Mouse (Mus musculus) hindbrain, embryonic 16.5 days (tissue): ENCODE measurements at regions not wholly inside any gene's neighbourhood (a gene's known extent, or its start where the extent isn't known, plus 50 kb on each side); places are given as distances from the start of the nearest gene placed in this dataset.

ENCODE experiments used
- ATAC-seq: fragments of 200-750 bp; cut with Nextera tagmentation; 2 replicates; pipeline ENCODE4 v1.8.0; 2017; ENCODE audit warnings: moderate TSS enrichment, moderate library complexity
- H3K27ac ChIP-seq: fragments of 300-500 bp; sonication (generic); 2 replicates; pipeline ENCODE4 v1.5.1; 2014; ENCODE audit warnings: low read depth, mild to moderate bottlenecking, control low read depth, low read length, moderate library complexity
- H3K27me3 ChIP-seq: fragments of 300-500 bp; sonication (generic); replicated peaks from 2 replicates; pipeline ENCODE4 v1.6.1; 2014; ENCODE audit warnings: low read length; ENCODE audit not compliant: control insufficient read depth, insufficient read depth
- H3K36me3 ChIP-seq: fragments of 300-500 bp; sonication (generic); 2 replicates; pipeline ENCODE4 v1.6.1; 2014; ENCODE audit warnings: mild to moderate bottlenecking, low read length, moderate library complexity, mixed read lengths; ENCODE audit not compliant: control insufficient read depth, insufficient read depth
- H3K4me1 ChIP-seq: fragments of 300-500 bp; sonication (generic); 2 replicates; pipeline ENCODE4 v1.6.1; 2014; ENCODE audit warnings: low read depth, low read length; ENCODE audit not compliant: control insufficient read depth, insufficient read depth
- H3K4me2 ChIP-seq: fragments of 300-500 bp; sonication (generic); 2 replicates; pipeline ENCODE4 v1.6.1; 2014; ENCODE audit warnings: mild to moderate bottlenecking, low read length, control low read depth, moderate library complexity
- H3K4me3 ChIP-seq: fragments of 300-500 bp; sonication (generic); 2 replicates; pipeline ENCODE4 v1.5.1; 2014; ENCODE audit warnings: mild to moderate bottlenecking, low read length, control low read depth, moderate library complexity
- H3K9ac ChIP-seq: fragments of 300-500 bp; sonication (generic); 2 replicates; pipeline ENCODE4 v1.6.1; 2014; ENCODE audit warnings: low read depth, mild to moderate bottlenecking, control low read depth, low read length, moderate library complexity
- H3K9me3 ChIP-seq: fragments of 300-500 bp; sonication (generic); 2 replicates; pipeline ENCODE4 v1.6.1; 2014; ENCODE audit warnings: mild to moderate bottlenecking, low read length, moderate library complexity; ENCODE audit not compliant: control insufficient read depth
- WGBS: fragments of 180-500 bp; shearing (Covaris S2); extraction: QIAGEN DNeasy Blood & Tissue Kit; methylation state at CpG from one replicate; pipeline ENCODE4 v1.1.7; 2014; 5-methylcytosine and 5-hydroxymethylcytosine counted together

DNA sequence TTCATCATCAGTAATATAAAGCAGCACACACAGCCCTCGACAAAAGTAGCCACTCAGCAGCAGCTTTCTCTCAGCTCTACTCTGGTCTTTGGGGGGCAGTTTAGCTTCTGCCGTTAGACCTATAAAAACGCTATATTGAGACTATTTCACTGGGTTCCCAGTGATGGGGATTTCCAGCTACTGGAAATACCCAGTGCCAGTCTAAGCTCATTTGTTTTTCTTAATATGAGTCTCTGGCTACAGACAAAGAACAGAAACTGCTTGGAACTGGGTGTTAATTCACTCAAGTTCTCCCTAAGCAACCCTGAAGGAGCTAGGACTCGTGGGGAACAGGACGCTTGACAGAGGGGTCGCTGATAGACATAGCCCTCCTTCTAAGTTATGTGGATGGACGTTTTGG, 100.3 kb upstream of the Cdc42ep3 start:
- WGBS, result 66% methylated on average over 7 of the region's 7 CpGs
- no peak overlapping the region for H3K4me2 ChIP-seq
- no peaks in the 10 kb centered on the region for H3K4me1 ChIP-seq
- H3K9me3 ChIP-seq, result no peaks in the 10 kb centered on the region
- H3K27ac ChIP-seq, result no peak overlapping the region
- no peak overlapping the region for H3K4me3 ChIP-seq
- ATAC-seq, result no peak
- no peak overlapping the region for H3K9ac ChIP-seq
- H3K27me3 ChIP-seq, result no peaks in the 10 kb centered on the region
- H3K36me3 ChIP-seq, result no peaks in the 10 kb centered on the region

DNA sequence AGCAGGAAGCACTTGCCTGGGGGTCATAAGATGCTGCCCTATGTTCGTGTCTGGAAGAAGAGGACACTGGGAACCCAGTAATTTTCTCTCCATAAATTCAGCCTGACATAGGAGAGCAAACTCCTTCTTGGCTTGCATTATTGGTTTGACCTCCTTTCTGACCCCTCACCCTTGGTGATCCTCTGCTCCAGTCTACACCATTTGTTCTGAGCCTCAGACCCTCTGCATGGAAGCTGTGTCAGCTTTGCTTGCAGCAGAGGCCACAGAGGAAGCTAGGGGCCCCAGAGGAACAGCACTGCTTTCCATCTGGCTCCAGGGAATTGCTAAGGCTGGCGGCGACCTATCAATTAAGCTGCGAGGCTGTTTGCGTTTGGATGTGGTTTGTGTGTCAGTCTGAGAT, 102.7 kb upstream of the Cdc42ep3 start:
- H3K27me3 ChIP-seq, result no peaks in the 10 kb centered on the region
- H3K4me3 ChIP-seq, result no peak overlapping the region
- no peak overlapping the region for H3K9ac ChIP-seq
- 50% methylated on average over 5 of the region's 5 CpGs for WGBS
- H3K9me3 ChIP-seq, result no peaks in the 10 kb centered on the region
- ATAC-seq, result no peak
- H3K4me2 ChIP-seq, result no peak overlapping the region
- no peaks in the 10 kb centered on the region for H3K4me1 ChIP-seq
- no peak overlapping the region for H3K27ac ChIP-seq
- no peaks in the 10 kb centered on the region for H3K36me3 ChIP-seq

DNA sequence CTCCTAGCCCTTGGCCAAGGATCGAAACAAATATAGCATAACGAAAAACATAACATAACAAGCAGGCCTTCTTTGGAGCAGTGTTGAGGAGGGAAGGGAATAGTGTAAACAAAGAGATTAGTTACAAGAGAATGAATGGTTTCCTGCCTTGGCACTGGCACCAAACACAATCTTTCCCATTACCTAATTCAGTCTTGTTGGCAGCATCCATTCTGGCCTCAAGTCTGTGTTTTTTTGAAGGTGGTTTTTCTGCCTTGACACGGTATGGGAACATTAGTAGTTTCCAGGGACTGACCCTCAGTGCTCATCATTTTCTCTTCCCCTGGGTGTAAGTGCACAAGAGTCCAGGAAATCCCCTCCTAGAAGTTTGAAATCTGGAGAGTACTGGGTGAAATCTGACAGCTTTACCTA, 106.8 kb upstream of the Cdc42ep3 start:
- H3K9ac ChIP-seq, result no peak overlapping the region
- H3K4me1 ChIP-seq, result no peaks in the 10 kb centered on the region
- no peak overlapping the region for H3K27ac ChIP-seq
- no peak for ATAC-seq
- no peak overlapping the region for H3K4me3 ChIP-seq
- 65% methylated on average over 3 of the region's 3 CpGs for WGBS
- no peaks in the 10 kb centered on the region; the same call in 1 of the 2 replicates for H3K27me3 ChIP-seq
- no peaks in the 10 kb centered on the region for H3K36me3 ChIP-seq
- no peak overlapping the region for H3K4me2 ChIP-seq
- H3K9me3 ChIP-seq, result no peaks in the 10 kb centered on the region

DNA sequence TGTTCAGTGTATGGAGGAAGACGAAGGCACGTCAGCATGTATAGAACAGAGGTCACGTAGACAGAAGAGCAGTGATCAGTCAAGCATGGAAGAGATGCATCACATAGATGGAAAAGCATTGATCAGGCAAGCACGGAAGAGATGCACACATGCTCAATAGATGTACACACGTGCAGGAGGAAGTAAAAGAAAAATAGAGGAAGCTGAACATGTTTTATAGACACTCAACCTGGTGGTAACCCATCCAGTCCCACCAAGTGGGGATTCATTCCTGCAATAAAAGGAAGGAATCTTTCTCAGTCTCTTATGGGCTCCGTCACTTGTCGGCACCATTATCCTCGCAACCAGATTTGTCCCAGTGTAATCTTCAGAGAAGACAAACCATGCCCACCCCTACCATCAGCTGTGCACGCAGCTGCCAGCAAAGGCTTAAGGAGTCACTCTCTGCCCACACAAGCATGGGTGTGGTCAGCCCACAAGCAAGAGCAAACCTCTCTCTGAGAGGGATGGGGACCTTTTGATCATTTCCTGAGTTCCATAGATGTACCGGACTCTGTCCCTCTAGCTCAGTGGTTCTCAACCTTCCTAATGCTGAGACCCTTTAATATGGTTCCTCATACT, 108.3 kb upstream of the Cdc42ep3 start:
- no peaks in the 10 kb centered on the region for H3K4me1 ChIP-seq
- H3K9ac ChIP-seq, result no peak overlapping the region
- H3K36me3 ChIP-seq, result no peaks in the 10 kb centered on the region
- no peaks in the 10 kb centered on the region for H3K9me3 ChIP-seq
- no peak overlapping the region for H3K4me2 ChIP-seq
- no peak overlapping the region for H3K27ac ChIP-seq
- H3K4me3 ChIP-seq, result no peak overlapping the region
- WGBS, result 88% methylated on average over 10 of the region's 10 CpGs
- no peaks in the 10 kb centered on the region; the same call in 1 of the 2 replicates for H3K27me3 ChIP-seq
- ATAC-seq, result no peak

DNA sequence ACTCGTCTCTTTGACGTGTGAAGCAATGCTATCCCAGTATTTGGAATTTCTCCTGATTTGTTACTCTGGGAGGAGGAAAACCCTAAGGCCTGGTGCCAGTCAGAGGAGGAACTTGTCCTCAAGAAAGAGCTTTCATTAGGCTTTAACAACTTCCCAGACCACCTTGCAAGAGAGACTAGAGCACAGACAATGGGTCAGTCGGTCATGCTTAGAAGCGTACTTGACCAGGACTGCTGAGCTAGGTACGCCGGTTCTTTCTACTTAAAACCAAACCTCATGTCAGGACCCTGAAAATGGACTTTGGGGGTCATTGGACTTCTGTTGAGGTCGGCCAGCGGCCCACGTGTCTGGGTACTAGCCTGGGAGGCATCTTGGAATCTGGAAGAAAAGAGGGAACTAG, 110.8 kb upstream of the Cdc42ep3 start:
- Histone ChIP-seq H3K27me3 (no peaks in the 10 kb centered on the region; the same call in 1 of the 2 replicates), H3K27ac (no peak overlapping the region), H3K4me3 (no peak overlapping the region), H3K9ac (no peak overlapping the region), H3K4me1 (no peaks in the 10 kb centered on the region), H3K4me2 (no peak overlapping the region), H3K9me3 (no peaks in the 10 kb centered on the region), H3K36me3 (no peaks in the 10 kb centered on the region)
- no peak for ATAC-seq
- WGBS, result 96% methylated on average over 9 of the region's 9 CpGs

DNA sequence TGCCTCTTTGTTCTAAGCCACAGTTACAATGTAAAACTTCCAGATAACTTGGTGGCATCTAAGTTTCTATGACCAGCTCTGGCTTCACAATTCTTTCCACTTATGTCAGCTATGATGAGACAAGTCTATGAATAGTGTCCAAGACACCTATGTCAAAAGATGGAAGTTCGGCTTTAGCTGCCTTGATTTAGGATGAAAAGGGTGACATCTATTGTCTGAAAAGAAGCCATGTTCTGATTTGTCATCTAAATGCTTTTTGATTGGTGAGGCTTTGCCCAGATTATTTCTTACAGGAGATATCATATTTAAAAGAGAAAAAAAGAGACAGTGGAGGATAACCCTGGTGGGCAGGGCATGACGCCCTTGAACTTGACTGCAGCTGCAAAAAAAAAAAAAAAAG, 116.7 kb upstream of the Cdc42ep3 start:
- Histone ChIP-seq H3K4me2 (no peak overlapping the region), H3K9me3 (no peaks in the 10 kb centered on the region), H3K27ac (no peak overlapping the region), H3K27me3 (no peaks in the 10 kb centered on the region; the same call in 1 of the 2 replicates), H3K4me3 (no peak overlapping the region), H3K4me1 (no peaks in the 10 kb centered on the region), H3K9ac (no peak overlapping the region), H3K36me3 (no peaks in the 10 kb centered on the region)
- 87% methylated on average over 2 of the region's 2 CpGs for whole genome bisulfite sequencing
- no peak for ATAC-seq

DNA sequence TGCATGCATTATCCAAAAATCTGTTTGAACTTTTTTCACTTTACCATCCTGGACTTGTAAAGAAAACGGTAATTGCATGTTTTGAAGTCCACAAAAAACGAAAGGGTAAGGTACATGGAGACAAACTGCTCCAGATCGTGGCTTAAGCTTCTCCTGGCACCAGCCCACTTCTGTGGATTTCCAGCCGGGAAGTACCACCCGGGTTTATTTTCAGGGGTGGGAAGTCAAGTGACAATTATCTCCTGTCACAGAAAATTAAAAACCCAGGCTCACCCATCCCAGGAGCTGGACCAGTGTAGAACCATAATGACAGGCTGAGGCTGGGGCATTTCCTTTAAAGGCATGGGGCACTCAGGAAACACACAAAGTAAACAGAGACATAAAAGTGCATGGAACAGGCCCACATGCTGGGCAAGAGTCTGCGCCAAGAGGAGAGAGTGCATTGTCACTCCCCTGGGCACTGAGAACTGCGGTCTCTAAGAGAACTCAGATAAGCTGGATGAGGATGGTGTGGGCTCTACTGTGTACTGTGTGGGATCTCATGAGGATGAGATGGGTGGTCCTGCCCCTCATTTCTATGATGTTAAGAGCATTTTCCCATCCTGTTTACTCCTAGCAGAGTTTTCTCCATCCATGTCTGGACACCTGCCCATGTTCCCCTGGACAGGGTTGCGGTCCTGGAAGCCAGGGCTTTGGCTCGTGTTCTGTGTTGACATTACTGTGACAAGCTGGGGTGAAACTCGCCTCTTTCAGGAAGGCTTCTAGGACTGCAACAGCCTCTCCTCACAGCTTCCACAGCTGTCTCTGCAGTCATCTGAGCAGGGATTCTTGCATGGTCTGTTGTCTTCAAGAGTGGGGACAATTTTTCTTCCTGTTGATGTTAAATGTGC, 117.5 kb upstream of the Cdc42ep3 start:
- H3K4me2 ChIP-seq, result no peak overlapping the region
- peak; percentile 82 for ATAC-seq
- no peaks in the 10 kb centered on the region for H3K9me3 ChIP-seq
- WGBS, result 53% methylated on average over 10 of the region's 10 CpGs
- no peak overlapping the region for H3K27ac ChIP-seq
- H3K9ac ChIP-seq, result no peak overlapping the region
- H3K27me3 ChIP-seq, result no peaks in the 10 kb centered on the region
- H3K4me1 ChIP-seq, result no peaks in the 10 kb centered on the region
- no peak overlapping the region for H3K4me3 ChIP-seq
- H3K36me3 ChIP-seq, result no peaks in the 10 kb centered on the region

DNA sequence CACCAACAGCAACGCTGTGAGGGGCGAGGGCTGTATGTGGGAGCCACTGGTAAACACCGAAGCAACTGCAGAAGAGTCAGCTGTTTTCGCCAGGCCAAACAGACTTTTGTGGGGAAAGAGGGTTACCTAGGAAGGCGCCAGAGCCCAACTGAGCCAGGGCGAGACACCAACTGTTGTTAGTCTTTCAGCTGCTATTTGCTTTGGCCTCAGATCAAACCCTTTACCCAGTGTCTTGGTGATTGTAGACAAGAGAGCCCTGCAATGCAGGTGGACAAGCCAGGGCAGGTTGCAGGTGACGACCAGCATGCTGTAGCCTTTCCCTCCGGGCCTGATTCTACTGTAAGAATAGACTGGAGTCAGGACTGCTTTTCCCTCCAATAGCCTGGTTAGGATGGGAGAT, 121.8 kb upstream of the Cdc42ep3 start:
- no peaks in the 10 kb centered on the region for H3K9me3 ChIP-seq
- no peak for ATAC-seq
- H3K27me3 ChIP-seq, result no peaks in the 10 kb centered on the region
- no peak overlapping the region for H3K4me2 ChIP-seq
- no peak overlapping the region for H3K4me3 ChIP-seq
- no peaks in the 10 kb centered on the region for H3K36me3 ChIP-seq
- 78% methylated on average over 8 of the region's 8 CpGs for WGBS
- no peaks in the 10 kb centered on the region for H3K4me1 ChIP-seq
- H3K9ac ChIP-seq, result no peak overlapping the region
- no peak overlapping the region for H3K27ac ChIP-seq

DNA sequence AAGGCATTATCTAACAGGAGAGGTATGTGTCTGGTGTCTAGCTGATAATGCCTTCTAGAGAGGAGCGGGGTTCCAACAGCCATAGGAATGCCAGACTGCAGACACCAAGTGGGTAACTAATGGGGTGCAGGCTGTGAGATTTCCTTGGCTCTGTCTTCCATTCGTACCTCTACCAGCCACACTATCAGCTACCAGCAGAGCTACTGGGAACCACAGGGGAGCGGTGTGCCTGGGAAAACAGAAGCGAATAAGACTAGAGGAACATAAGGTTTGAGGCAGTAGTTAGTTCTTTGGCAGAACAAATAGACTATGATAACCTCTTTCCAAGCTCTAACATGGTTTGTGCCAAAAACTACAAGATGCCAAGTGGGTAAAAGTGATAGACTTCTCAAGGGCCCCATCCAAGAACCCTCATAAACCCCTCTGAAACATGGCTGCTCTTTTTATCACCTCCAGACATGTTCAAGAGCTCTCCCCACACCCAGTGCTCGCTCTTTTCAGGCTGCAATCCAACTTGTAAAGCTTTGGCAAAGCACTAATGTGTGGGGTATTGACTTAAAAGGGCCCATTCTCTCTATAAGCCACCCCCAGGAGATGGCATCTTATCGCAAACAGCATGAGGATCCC, 126.3 kb upstream of the Cdc42ep3 start:
- Histone ChIP-seq H3K27me3 (no peaks in the 10 kb centered on the region), H3K4me3 (no peak overlapping the region), H3K4me2 (no peak overlapping the region), H3K9me3 (no peaks in the 10 kb centered on the region), H3K36me3 (no peaks in the 10 kb centered on the region), H3K9ac (no peak overlapping the region), H3K4me1 (no peaks in the 10 kb centered on the region), H3K27ac (no peak overlapping the region)
- WGBS, result 85% methylated on average over 6 of the region's 6 CpGs
- ATAC-seq, result no peak
